Comparison of ENCODE assay signal across 15 mouse cellular contexts in the genomic region with DNA sequence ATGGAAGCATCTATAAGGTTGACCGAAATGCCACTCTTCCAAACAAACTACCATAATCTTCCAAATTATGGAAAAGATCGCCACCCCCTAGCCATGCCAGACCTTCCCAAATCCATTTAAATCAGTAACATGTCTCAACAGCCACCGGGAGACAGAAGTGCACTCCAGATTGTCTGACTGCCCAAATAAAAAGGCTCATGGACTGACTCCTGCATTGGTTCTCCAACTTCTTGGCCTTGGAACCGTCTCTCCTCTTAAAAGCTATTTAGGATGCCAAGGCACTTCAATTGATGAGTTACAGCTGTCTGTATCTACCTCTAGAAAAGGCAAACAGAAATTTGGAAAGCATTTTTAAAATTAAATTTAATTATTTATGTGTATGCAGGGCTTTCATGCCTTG. TPM values are rescaled to one million over a fixed set of nuclear protein-coding genes. Genes with fewer than 3 reads are reported as not detected.
DNase-seq lines count a peak whose midpoint lies in the region; ATAC-seq and TF ChIP-seq lines count a peak whose summit lies in the region.
"Had no signal": no experiment of that assay in that cellular context is flagged by ENCODE, and none has a peak within 500 bp of the region (broad histone marks: within the 10 kb centered on the region; RNA-seq: fewer than 3 reads in every experiment).

No protein-coding gene starts in this region.

- H3K4me3 ChIP-seq in midbrain, embryonic 10.5 days, result no peak overlapping the region
- no peak overlapping the region for H3K4me3 ChIP-seq in midbrain, postnatal 0 days (ENCODE audit: low read depth, low read length)
- no peak overlapping the region for H3K4me3 ChIP-seq in forebrain, embryonic 15.5 days
- H3K4me3 ChIP-seq in hindbrain, embryonic 16.5 days (ENCODE audit: low read length), result no peak overlapping the region
- H3K4me3 ChIP-seq in neural tube, embryonic 14.5 days (ENCODE audit: low read depth, low read length), result no peak overlapping the region
- H3K4me3 ChIP-seq in kidney, embryonic 16.5 days (ENCODE audit: low read length), result no peak overlapping the region
- H3K4me3 ChIP-seq: liver, embryonic 12.5 days; lung, embryonic 15.5 days; myocyte had no signal

- H3K4me1 ChIP-seq in midbrain, embryonic 10.5 days, result peaks cover 100% of the 10 kb centered on the region
- H3K4me1 ChIP-seq in midbrain, postnatal 0 days (ENCODE audit: insufficient read depth, low read length), result peaks cover 5% of the 10 kb centered on the region; the same call in 1 of the 2 replicates
- H3K4me1 ChIP-seq in forebrain, embryonic 15.5 days, result peaks cover 91% of the 10 kb centered on the region
- H3K4me1 ChIP-seq in hindbrain, embryonic 16.5 days (ENCODE audit: control insufficient read depth, insufficient read depth, low read depth, low read length), result peaks cover 31% of the 10 kb centered on the region
- H3K4me1 ChIP-seq in neural tube, embryonic 14.5 days (ENCODE audit: control insufficient read depth, insufficient read depth, low read length), result peaks cover 36% of the 10 kb centered on the region
- H3K4me1 ChIP-seq in kidney, embryonic 16.5 days (ENCODE audit: insufficient read depth, low read length), result peaks cover 35% of the 10 kb centered on the region
- H3K4me1 ChIP-seq: liver, embryonic 12.5 days had no signal

- no peaks in the 10 kb centered on the region for H3K9me3 ChIP-seq in midbrain, embryonic 10.5 days (replicated peaks)
- H3K9me3 ChIP-seq in midbrain, postnatal 0 days (ENCODE audit: low read length), result no peaks in the 10 kb centered on the region
- H3K9me3 ChIP-seq in forebrain, embryonic 15.5 days, result no peaks in the 10 kb centered on the region
- no peaks in the 10 kb centered on the region for H3K9me3 ChIP-seq in hindbrain, embryonic 16.5 days (ENCODE audit: control insufficient read depth, low read length)
- no peaks in the 10 kb centered on the region for H3K9me3 ChIP-seq in neural tube, embryonic 14.5 days (ENCODE audit: control insufficient read depth, low read length)
- H3K9me3 ChIP-seq in kidney, embryonic 16.5 days (ENCODE audit: low read length), result no peaks in the 10 kb centered on the region
- H3K9me3 ChIP-seq: liver, embryonic 12.5 days; lung, embryonic 15.5 days had no signal

- H3K27me3 ChIP-seq in midbrain, embryonic 10.5 days (ENCODE audit: low read depth, poor library complexity, severe bottlenecking), result peaks cover 37% of the 10 kb centered on the region
- no peaks in the 10 kb centered on the region for H3K27me3 ChIP-seq in midbrain, postnatal 0 days (ENCODE audit: insufficient read depth, low read length)
- H3K27me3 ChIP-seq in forebrain, embryonic 15.5 days, result no peaks in the 10 kb centered on the region
- no peaks in the 10 kb centered on the region for H3K27me3 ChIP-seq in hindbrain, embryonic 16.5 days (replicated peaks; ENCODE audit: control insufficient read depth, insufficient read depth, low read length)
- no peaks in the 10 kb centered on the region for H3K27me3 ChIP-seq in neural tube, embryonic 14.5 days (ENCODE audit: control insufficient read depth, insufficient read depth, low read length)
- no peaks in the 10 kb centered on the region for H3K27me3 ChIP-seq in kidney, embryonic 16.5 days (ENCODE audit: insufficient read depth, low read length)
- H3K27me3 ChIP-seq: liver, embryonic 12.5 days; lung, embryonic 15.5 days had no signal

- TF ChIP-seq CTCF in midbrain, postnatal 0 days (IDR thresholded peaks at IDR 0.05), result no peak

- WGBS in midbrain, embryonic 10.5 days, result 47% methylated on average over 4 of the region's 4 CpGs
- 39% methylated on average over 4 of the region's 4 CpGs for WGBS in midbrain, postnatal 0 days
- WGBS in forebrain, embryonic 15.5 days, result 20% methylated on average over 4 of the region's 4 CpGs
- 39% methylated on average over 4 of the region's 4 CpGs for WGBS in hindbrain, embryonic 16.5 days
- WGBS in neural tube, embryonic 14.5 days, result 19% methylated on average over 4 of the region's 4 CpGs
- WGBS in kidney, embryonic 16.5 days, result 64% methylated on average over 4 of the region's 4 CpGs

- no peak for ATAC-seq in midbrain, postnatal 0 days (ENCODE audit: low FRiP score)
- no peak for ATAC-seq in forebrain, embryonic 15.5 days (replicated peaks)
- ATAC-seq in hindbrain, embryonic 16.5 days, result no peak
- ATAC-seq in neural tube, embryonic 14.5 days (ENCODE audit: low read depth), result no peak
- no peak for ATAC-seq in kidney, embryonic 16.5 days (ENCODE audit: low FRiP score, low TSS enrichment)
- ATAC-seq: liver, embryonic 12.5 days had no signal

- H3K36me3 ChIP-seq in midbrain, embryonic 10.5 days, result peaks cover 13% of the 10 kb centered on the region
- no peaks in the 10 kb centered on the region for H3K36me3 ChIP-seq in midbrain, postnatal 0 days (ENCODE audit: insufficient read depth, low read length)
- no peaks in the 10 kb centered on the region for H3K36me3 ChIP-seq in forebrain, embryonic 15.5 days
- no peaks in the 10 kb centered on the region for H3K36me3 ChIP-seq in hindbrain, embryonic 16.5 days (ENCODE audit: control insufficient read depth, insufficient read depth, low read length)
- H3K36me3 ChIP-seq in neural tube, embryonic 14.5 days (ENCODE audit: control insufficient read depth, insufficient read depth, low read length), result no peaks in the 10 kb centered on the region
- peaks cover 2% of the 10 kb centered on the region; the same call in 1 of the 2 replicates for H3K36me3 ChIP-seq in kidney, embryonic 16.5 days (ENCODE audit: insufficient read depth, low read length)
- H3K36me3 ChIP-seq: liver, embryonic 12.5 days; lung, embryonic 15.5 days had no signal

- no peak for DNase-seq in midbrain, embryonic 10.5 days (ENCODE audit: low spot score)
- no peak for DNase-seq in midbrain, postnatal 0 days (ENCODE audit: low spot score)
- no peak for DNase-seq in retina, postnatal 1 day
- DNase-seq in gastrocnemius, postnatal 25 days, result no peak
- DNase-seq: adrenal gland, postnatal 10 days; cerebellum, adult 9-10 months; thymus, adult 18-20 months had no signal

- no peak overlapping the region for H3K9ac ChIP-seq in midbrain, postnatal 0 days (replicated peaks; ENCODE audit: low read length, poor library complexity, severe bottlenecking)
- H3K9ac ChIP-seq in forebrain, embryonic 15.5 days (replicated peaks), result no peak overlapping the region
- H3K9ac ChIP-seq in hindbrain, embryonic 16.5 days (ENCODE audit: low read depth, low read length), result no peak overlapping the region
- H3K9ac ChIP-seq in neural tube, embryonic 14.5 days (replicated peaks; ENCODE audit: low read depth, low read length), result no peak overlapping the region
- no peak overlapping the region for H3K9ac ChIP-seq in kidney, embryonic 16.5 days (replicated peaks; ENCODE audit: low read length)
- H3K9ac ChIP-seq: liver, embryonic 12.5 days; lung, embryonic 15.5 days had no signal

- H3K27ac ChIP-seq in midbrain, embryonic 10.5 days (replicated peaks), result peak overlapping the region; percentile 79
- H3K27ac ChIP-seq in midbrain, postnatal 0 days (ENCODE audit: low read depth, low read length), result no peak overlapping the region
- H3K27ac ChIP-seq in forebrain, embryonic 15.5 days (replicated peaks), result peak overlapping the region; percentile 83
- H3K27ac ChIP-seq in hindbrain, embryonic 16.5 days (ENCODE audit: low read depth, low read length), result 0 out of 2 replicates have a peak overlapping the region, but pooled peaks have one; percentile 13
- no peak overlapping the region for H3K27ac ChIP-seq in neural tube, embryonic 14.5 days (ENCODE audit: low read depth, low read length)
- H3K27ac ChIP-seq in kidney, embryonic 16.5 days (ENCODE audit: low read length), result no peak overlapping the region
- H3K27ac ChIP-seq: liver, embryonic 12.5 days; lung, embryonic 15.5 days had no signal

- no peak overlapping the region for H3K4me2 ChIP-seq in midbrain, postnatal 0 days (ENCODE audit: low read depth, low read length, poor library complexity, severe bottlenecking)
- H3K4me2 ChIP-seq in forebrain, embryonic 15.5 days (replicated peaks), result peak overlapping the region; percentile 39
- H3K4me2 ChIP-seq in hindbrain, embryonic 16.5 days (ENCODE audit: low read length), result peak overlapping the region; percentile 42
- peak overlapping the region; percentile 30; the same call in 1 of the 2 replicates for H3K4me2 ChIP-seq in neural tube, embryonic 14.5 days (ENCODE audit: low read depth, low read length)
- no peak overlapping the region for H3K4me2 ChIP-seq in kidney, embryonic 16.5 days (replicated peaks; ENCODE audit: low read depth, low read length)
- H3K4me2 ChIP-seq: lung, embryonic 15.5 days had no signal

RNA-seq across cellular contexts. Expression of a gene that starts 17.4 kb away (rescaled TPM):
- polyA plus RNA-seq in midbrain, embryonic 10.5 days (2016; fragmentation: Nextera tagmentation; extraction: Ambion mirVana), result 17.1 and 22.9 TPM in 2 replicates
- 66.6 and 68.8 TPM in 2 replicates for total RNA-seq in midbrain, postnatal 0 days (2014; rRNA removed)
- polyA plus RNA-seq in midbrain, postnatal 0 days (2015; fragmentation: Nextera tagmentation; extraction: Ambion mirVana), result 23.3 and 26.6 TPM in 2 replicates
- polyA plus RNA-seq in forebrain, embryonic 15.5 days (2015; fragmentation: Nextera tagmentation; extraction: Ambion mirVana), result 93.3 and 95.7 TPM in 2 replicates
- 37.7 and 40.8 TPM in 2 replicates for polyA plus RNA-seq in hindbrain, embryonic 16.5 days (2015; fragmentation: Nextera tagmentation; extraction: Ambion mirVana)
- 41.8 and 45.9 TPM in 2 replicates for polyA plus RNA-seq in neural tube, embryonic 14.5 days (2014; fragmentation: Nextera tagmentation; extraction: Ambion mirVana)
- 1 to 10 TPM; 1.7 to 2.1 TPM for total RNA-seq in gastrocnemius, postnatal 25 days (2021)
- 17.0 and 19.6 TPM in 2 replicates for polyA plus RNA-seq in kidney, embryonic 16.5 days (2015; fragmentation: Nextera tagmentation; extraction: Ambion mirVana)
- total RNA-seq: MEL had no signal

Comparison
In these comparisons a context has a peak if more than half of its experiments do, and no peak if none do; other contexts are left out.
1. H3K27ac ChIP-seq: peak in midbrain, embryonic 10.5 days (single experiment), forebrain, embryonic 15.5 days (single experiment) and hindbrain, embryonic 16.5 days (single experiment); none in midbrain, postnatal 0 days (single experiment), neural tube, embryonic 14.5 days (single experiment) and kidney, embryonic 16.5 days (single experiment).
2. H3K4me2 ChIP-seq: peak in forebrain, embryonic 15.5 days (single experiment), hindbrain, embryonic 16.5 days (single experiment) and neural tube, embryonic 14.5 days (single experiment); none in midbrain, postnatal 0 days (single experiment) and kidney, embryonic 16.5 days (single experiment).